Comparison of ENCODE assay signal across 12 mouse cellular contexts in the genomic region with DNA sequence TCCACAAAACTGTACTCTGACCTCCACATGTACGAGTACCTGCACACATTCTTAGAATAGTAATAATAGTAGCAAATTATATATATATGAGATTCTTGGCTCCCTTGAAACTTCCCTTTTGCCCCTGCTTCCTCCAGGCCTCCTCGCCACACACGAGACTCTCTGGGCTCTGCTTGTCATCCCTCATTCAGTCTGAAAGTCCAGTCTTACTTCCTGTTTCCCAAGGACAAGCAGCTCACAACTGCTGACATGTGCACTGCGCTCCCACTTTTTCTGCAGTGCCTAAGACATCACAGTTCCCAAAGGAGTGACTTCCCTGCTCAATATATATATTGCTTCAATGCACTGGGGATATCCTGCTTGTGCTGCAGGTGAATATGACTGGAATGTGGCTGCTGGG. TPM values are rescaled to one million over a fixed set of nuclear protein-coding genes. Genes with fewer than 3 reads are reported as not detected.
A peak's percentile ranks its signal among the peaks of the same experiment; 100 is the strongest.
DNase-seq lines count a peak whose midpoint lies in the region; ATAC-seq and TF ChIP-seq lines count a peak whose summit lies in the region.
"Not testable (repeated sequence)": the region's sequence is repeated elsewhere in the genome, so short reads cannot be mapped to it uniquely, and the experiment has no call there.
"Had no signal": no experiment of that assay in that cellular context is flagged by ENCODE, and none has a peak within 500 bp of the region (broad histone marks: within the 10 kb centered on the region; RNA-seq: fewer than 3 reads in every experiment).

No protein-coding gene starts in this region.

- H3K27me3 ChIP-seq in intestine, embryonic 15.5 days (replicated peaks); kidney, embryonic 15.5 days; liver, embryonic 13.5 days; lung, embryonic 14.5 days (ENCODE audit: insufficient read depth, low read length); lung, postnatal 0 days (replicated peaks; ENCODE audit: insufficient read depth, low read length): not testable (repeated sequence)

- not testable (repeated sequence) for H3K9me3 ChIP-seq in intestine, embryonic 15.5 days; kidney, embryonic 15.5 days (replicated peaks); liver, embryonic 13.5 days (replicated peaks); lung, embryonic 14.5 days (ENCODE audit: low read depth, low read length); lung, postnatal 0 days (ENCODE audit: low read length)

- TF ChIP-seq CTCF in bone marrow macrophage, adult 2 months (IDR thresholded peaks at IDR 0.05; ENCODE audit: low read depth, low read length); lung, embryonic 14.5 days (IDR thresholded peaks at IDR 0.05; ENCODE audit: low read depth); lung, postnatal 0 days (IDR thresholded peaks at IDR 0.05): not testable (repeated sequence)

- H3K36me3 ChIP-seq in intestine, embryonic 15.5 days; kidney, embryonic 15.5 days; liver, embryonic 13.5 days; lung, embryonic 14.5 days (ENCODE audit: insufficient read depth); lung, postnatal 0 days (ENCODE audit: insufficient read depth, low read length): not testable (repeated sequence)

- H3K27ac ChIP-seq in bone marrow macrophage, adult 2 months (ENCODE audit: insufficient read depth, low read depth, low read length): peak overlapping the region; percentile 90
- not testable (repeated sequence) for H3K27ac ChIP-seq in intestine, embryonic 15.5 days
- H3K27ac ChIP-seq in kidney, embryonic 15.5 days: peak overlapping the region; percentile 56
- peak overlapping the region; percentile 53; the same call in 1 of the 2 replicates for H3K27ac ChIP-seq in liver, embryonic 13.5 days
- peak overlapping the region; percentile 25; the same call in 1 of the 2 replicates for H3K27ac ChIP-seq in lung, embryonic 14.5 days (ENCODE audit: low read depth)
- H3K27ac ChIP-seq in lung, postnatal 0 days (ENCODE audit: low read length): 0 out of 2 replicates have a peak overlapping the region, but pooled peaks have one; percentile 20

- peak; percentile 95 for DNase-seq in heart, adult 11 months
- DNase-seq in liver, embryonic 13.5 days; lung, embryonic 14.5 days; lung, postnatal 0 days (ENCODE audit: low spot score): not testable (repeated sequence)

- 35% methylated on average over 4 of the region's 4 CpGs for WGBS in intestine, embryonic 15.5 days
- WGBS in kidney, embryonic 15.5 days: 46% methylated on average over 4 of the region's 4 CpGs
- WGBS in liver, embryonic 13.5 days (ENCODE audit: insufficient replicate concordance): 37% methylated on average over 4 of the region's 4 CpGs
- WGBS in lung, embryonic 14.5 days: 47% methylated on average over 4 of the region's 4 CpGs
- 48% methylated on average over 4 of the region's 4 CpGs for WGBS in lung, postnatal 0 days

- ATAC-seq in intestine, embryonic 15.5 days: peak; percentile 65; the same call in 1 of the 2 replicates
- not testable (repeated sequence) for ATAC-seq in kidney, embryonic 15.5 days (replicated peaks; ENCODE audit: low FRiP score); liver, embryonic 13.5 days (ENCODE audit: low read depth); lung, embryonic 14.5 days (ENCODE audit: insufficient read depth)
- ATAC-seq in lung, postnatal 0 days: peak; percentile 56; the same call in 1 of the 2 replicates
- peak; percentile 78 for ATAC-seq in megakaryocyte progenitor cell, adult 5-6 weeks (replicated peaks; ENCODE audit: poor library complexity)

- H3K4me3 ChIP-seq in bone marrow macrophage, adult 2 months (ENCODE audit: insufficient read depth, low read length): peak overlapping the region; percentile 20; the same call in 1 of the 2 replicates
- H3K4me3 ChIP-seq in intestine, embryonic 15.5 days (replicated peaks); kidney, embryonic 15.5 days (replicated peaks); liver, embryonic 13.5 days (replicated peaks); lung, embryonic 14.5 days (ENCODE audit: low read depth, low read length); lung, postnatal 0 days (ENCODE audit: low read depth, low read length): not testable (repeated sequence)

- not testable (repeated sequence) for H3K4me2 ChIP-seq in intestine, embryonic 15.5 days (replicated peaks); kidney, embryonic 15.5 days; liver, embryonic 13.5 days; lung, embryonic 14.5 days; lung, postnatal 0 days (replicated peaks; ENCODE audit: low read depth, low read length)

- H3K4me1 ChIP-seq in bone marrow macrophage, adult 2 months (ENCODE audit: control insufficient read depth, insufficient read depth, low read length): peaks cover 51% of the 10 kb centered on the region
- 0 out of 2 replicates have a peak, but pooled peaks cover 14% of the 10 kb centered on the region for H3K4me1 ChIP-seq in intestine, embryonic 15.5 days (replicated peaks)
- H3K4me1 ChIP-seq in kidney, embryonic 15.5 days: peaks cover 34% of the 10 kb centered on the region
- H3K4me1 ChIP-seq in liver, embryonic 13.5 days (replicated peaks): peaks cover 68% of the 10 kb centered on the region
- H3K4me1 ChIP-seq in lung, embryonic 14.5 days (ENCODE audit: insufficient read depth); lung, postnatal 0 days (ENCODE audit: insufficient read depth, low read depth, low read length): not testable (repeated sequence)

- not testable (repeated sequence) for H3K9ac ChIP-seq in intestine, embryonic 15.5 days; kidney, embryonic 15.5 days; liver, embryonic 13.5 days; lung, embryonic 14.5 days; lung, postnatal 0 days (replicated peaks; ENCODE audit: low read depth)

- TF ChIP-seq POLR2A in bone marrow macrophage, adult 2 months (IDR thresholded peaks at IDR 0.05; ENCODE audit: borderline replicate concordance, low read depth, low read length): not testable (repeated sequence)

- TF ChIP-seq EP300 in lung, postnatal 0 days (IDR thresholded peaks at IDR 0.05): not testable (repeated sequence)

RNA-seq across cellular contexts. Expression of gene Phc2, which starts 12.7 kb away (rescaled TPM):
- 61.4 and 62.7 TPM in 2 replicates for polyA plus RNA-seq in bone marrow macrophage, adult 2 months (2012; ENCODE audit: insufficient read depth, insufficient read length, missing spikeins)
- polyA plus RNA-seq in intestine, embryonic 15.5 days (2015; fragmentation: Nextera tagmentation; extraction: Ambion mirVana): 39.2 and 42.3 TPM in 2 replicates
- polyA plus RNA-seq in kidney, embryonic 15.5 days (2015; fragmentation: Nextera tagmentation; extraction: Ambion mirVana): 40.3 and 45.5 TPM in 2 replicates
- 9.9 and 12.9 TPM in 2 replicates for polyA plus RNA-seq in liver, embryonic 13.5 days (2015; fragmentation: Nextera tagmentation; extraction: Ambion mirVana)
- 99.0 and 107 TPM in 2 replicates for polyA plus RNA-seq in lung, embryonic 14.5 days (2014; fragmentation: Nextera tagmentation; extraction: Ambion mirVana)
- 53.6 and 56.3 TPM in 2 replicates for polyA plus RNA-seq in lung, postnatal 0 days (2015; fragmentation: Nextera tagmentation; extraction: Ambion mirVana)
- total RNA-seq in megakaryocyte progenitor cell, adult 5-6 weeks (2015): 28.0 and 35.0 TPM in 2 replicates
- total RNA-seq in megakaryocyte progenitor cell, adult 5-6 weeks (2017): 13.9 and 21.2 TPM in 2 replicates

RNA-seq across cellular contexts. Expression of gene Tlr12, which starts 48.8 kb away (rescaled TPM):
- polyA plus RNA-seq in bone marrow macrophage, adult 2 months (2012; ENCODE audit: insufficient read depth, insufficient read length, missing spikeins): not detected in 2 replicates
- 2.2 and 2.4 TPM in 2 replicates for polyA plus RNA-seq in intestine, embryonic 15.5 days (2015; fragmentation: Nextera tagmentation; extraction: Ambion mirVana)
- polyA plus RNA-seq in kidney, embryonic 15.5 days (2015; fragmentation: Nextera tagmentation; extraction: Ambion mirVana): 2.6 and 2.9 TPM in 2 replicates
- polyA plus RNA-seq in liver, embryonic 13.5 days (2015; fragmentation: Nextera tagmentation; extraction: Ambion mirVana): 0.92 and 1.2 TPM in 2 replicates
- 0.26 and 0.30 TPM in 2 replicates for polyA plus RNA-seq in lung, embryonic 14.5 days (2014; fragmentation: Nextera tagmentation; extraction: Ambion mirVana)
- polyA plus RNA-seq in lung, postnatal 0 days (2015; fragmentation: Nextera tagmentation; extraction: Ambion mirVana): 2.2 and 3.0 TPM in 2 replicates
- total RNA-seq in megakaryocyte progenitor cell, adult 5-6 weeks (2015): 0.15 and 0.49 TPM in 2 replicates
- total RNA-seq in megakaryocyte progenitor cell, adult 5-6 weeks (2017): 0.27 and 1.2 TPM in 2 replicates
- total RNA-seq: ES-E14; gastrocnemius, adult 2 months; gastrocnemius, postnatal 14 days had no signal
- polyA plus RNA-seq: heart, embryonic 14.5 days had no signal

RNA-seq across cellular contexts. Expression of gene Zscan20, which starts 57.3 kb away (rescaled TPM):
- 2.5 and 2.6 TPM in 2 replicates for polyA plus RNA-seq in bone marrow macrophage, adult 2 months (2012; ENCODE audit: insufficient read depth, insufficient read length, missing spikeins)
- polyA plus RNA-seq in intestine, embryonic 15.5 days (2015; fragmentation: Nextera tagmentation; extraction: Ambion mirVana): 2.5 and 3.5 TPM in 2 replicates
- polyA plus RNA-seq in kidney, embryonic 15.5 days (2015; fragmentation: Nextera tagmentation; extraction: Ambion mirVana): 5.7 and 6.0 TPM in 2 replicates
- polyA plus RNA-seq in liver, embryonic 13.5 days (2015; fragmentation: Nextera tagmentation; extraction: Ambion mirVana): 0.91 and 1.00 TPM in 2 replicates
- polyA plus RNA-seq in lung, embryonic 14.5 days (2014; fragmentation: Nextera tagmentation; extraction: Ambion mirVana): 3.5 and 4.0 TPM in 2 replicates
- polyA plus RNA-seq in lung, postnatal 0 days (2015; fragmentation: Nextera tagmentation; extraction: Ambion mirVana): 1.1 and 1.5 TPM in 2 replicates
- total RNA-seq in megakaryocyte progenitor cell, adult 5-6 weeks (2015): 1.8 and 2.2 TPM in 2 replicates
- total RNA-seq in megakaryocyte progenitor cell, adult 5-6 weeks (2017): 3.2 and 4.9 TPM in 2 replicates
